Mouse (Mus musculus): ENCODE measurements around the gene Frmd4b. TPM values are rescaled to one million over a fixed set of nuclear protein-coding genes. Genes with fewer than 3 reads are reported as not detected.

Gene Frmd4b
- polyA plus RNA-seq, 1 experiment, result 14.3 TPM

GRCm38 (mm10) chr6:97582748-97583147, 34.6 kb downstream of the Frmd4b start:
- Histone ChIP-seq H3K4me1 (ENCODE audit: control insufficient read depth, insufficient read depth, insufficient read length) (no peaks in the 10 kb centered on the region), H3K36me3 (ENCODE audit: control insufficient read depth, insufficient read depth, low read length) (no peaks in the 10 kb centered on the region), H3K27ac (ENCODE audit: insufficient read depth, low read length) (no peak overlapping the region), H3K4me3 (ENCODE audit: extremely low read depth, insufficient read depth, insufficient read length) (no peak overlapping the region), H3K27me3 (ENCODE audit: control insufficient read depth, insufficient read depth, low read length) (no peaks in the 10 kb centered on the region)
- DNase-seq (ENCODE audit: low read depth in 1 of 2, low spot score in 2 of 2), result no peak
- TF ChIP-seq CTCF (IDR thresholded peaks at IDR 0.05; ENCODE audit: extremely low read depth, insufficient read depth, insufficient read length, insufficient replicate concordance) (no peak), POLR2A (IDR thresholded peaks at IDR 0.05; ENCODE audit: low read depth, low read length) (no peak)
- WGBS, result 85% methylated on average over 8 of the region's 8 CpGs

- no peak for DNase-seq (ENCODE audit: low read depth in 1 of 2, low spot score in 2 of 2)
- H3K27ac ChIP-seq (ENCODE audit: insufficient read depth, low read length), result no peak overlapping the region
- TF ChIP-seq POLR2A (IDR thresholded peaks at IDR 0.05; ENCODE audit: low read depth, low read length) (no peak), CTCF (IDR thresholded peaks at IDR 0.05; ENCODE audit: extremely low read depth, insufficient read depth, insufficient read length, insufficient replicate concordance) (no peak)
- H3K36me3 ChIP-seq (ENCODE audit: control insufficient read depth, insufficient read depth, low read length), result no peaks in the 10 kb centered on the region
- WGBS, result 95% methylated on average over 7 of the region's 7 CpGs
- no peak overlapping the region for H3K4me3 ChIP-seq (ENCODE audit: extremely low read depth, insufficient read depth, insufficient read length)
- no peaks in the 10 kb centered on the region for H3K27me3 ChIP-seq (ENCODE audit: control insufficient read depth, insufficient read depth, low read length)
- no peaks in the 10 kb centered on the region for H3K4me1 ChIP-seq (ENCODE audit: control insufficient read depth, insufficient read depth, insufficient read length)
Measured at GRCm38 (mm10) chr6:97581941-97582340, 35.4 kb downstream of the Frmd4b start.

- H3K27ac ChIP-seq (ENCODE audit: insufficient read depth, low read length), result no peak overlapping the region
- H3K4me1 ChIP-seq (ENCODE audit: control insufficient read depth, insufficient read depth, insufficient read length), result no peaks in the 10 kb centered on the region
- H3K27me3 ChIP-seq (ENCODE audit: control insufficient read depth, insufficient read depth, low read length), result no peaks in the 10 kb centered on the region
- no peaks in the 10 kb centered on the region for H3K36me3 ChIP-seq (ENCODE audit: control insufficient read depth, insufficient read depth, low read length)
- 89% methylated on average over 2 of the region's 2 CpGs for WGBS
- no peak overlapping the region for H3K4me3 ChIP-seq (ENCODE audit: extremely low read depth, insufficient read depth, insufficient read length)
- TF ChIP-seq POLR2A (IDR thresholded peaks at IDR 0.05; ENCODE audit: low read depth, low read length), result no peak
- TF ChIP-seq CTCF (IDR thresholded peaks at IDR 0.05; ENCODE audit: extremely low read depth, insufficient read depth, insufficient read length, insufficient replicate concordance), result no peak
- no peak for DNase-seq (ENCODE audit: low read depth in 1 of 2, low spot score in 2 of 2)
Measured at GRCm38 (mm10) chr6:97580479-97581030, 36.8 kb downstream of the Frmd4b start.

GRCm38 (mm10) chr6:97579704-97580103, 37.6 kb downstream of the Frmd4b start:
- no peak for DNase-seq (ENCODE audit: low read depth in 1 of 2, low spot score in 2 of 2)
- TF ChIP-seq CTCF (IDR thresholded peaks at IDR 0.05; ENCODE audit: extremely low read depth, insufficient read depth, insufficient read length, insufficient replicate concordance), result no peak
- Histone ChIP-seq H3K36me3 (ENCODE audit: control insufficient read depth, insufficient read depth, low read length) (no peaks in the 10 kb centered on the region), H3K27me3 (ENCODE audit: control insufficient read depth, insufficient read depth, low read length) (no peaks in the 10 kb centered on the region), H3K27ac (ENCODE audit: insufficient read depth, low read length) (no peak overlapping the region), H3K4me1 (ENCODE audit: control insufficient read depth, insufficient read depth, insufficient read length) (no peaks in the 10 kb centered on the region), H3K4me3 (ENCODE audit: extremely low read depth, insufficient read depth, insufficient read length) (no peak overlapping the region)
- 91% methylated on average over 4 of the region's 4 CpGs for WGBS

GRCm38 (mm10) chr6:97578210-97578609, 39.1 kb downstream of the Frmd4b start:
- WGBS, result 90% methylated on average over 7 of the region's 7 CpGs
- Histone ChIP-seq H3K4me3 (ENCODE audit: extremely low read depth, insufficient read depth, insufficient read length) (no peak overlapping the region), H3K27ac (ENCODE audit: insufficient read depth, low read length) (no peak overlapping the region), H3K36me3 (ENCODE audit: control insufficient read depth, insufficient read depth, low read length) (no peaks in the 10 kb centered on the region), H3K4me1 (ENCODE audit: control insufficient read depth, insufficient read depth, insufficient read length) (no peaks in the 10 kb centered on the region), H3K27me3 (ENCODE audit: control insufficient read depth, insufficient read depth, low read length) (no peaks in the 10 kb centered on the region)
- TF ChIP-seq CTCF (IDR thresholded peaks at IDR 0.05; ENCODE audit: extremely low read depth, insufficient read depth, insufficient read length, insufficient replicate concordance) (no peak), POLR2A (IDR thresholded peaks at IDR 0.05; ENCODE audit: low read depth, low read length) (no peak)
- DNase-seq (ENCODE audit: low read depth in 1 of 2, low spot score in 2 of 2), result no peak

- Histone ChIP-seq H3K36me3 (ENCODE audit: control insufficient read depth, insufficient read depth, low read length) (no peaks in the 10 kb centered on the region), H3K27me3 (ENCODE audit: control insufficient read depth, insufficient read depth, low read length) (no peaks in the 10 kb centered on the region), H3K4me1 (ENCODE audit: control insufficient read depth, insufficient read depth, insufficient read length) (no peaks in the 10 kb centered on the region), H3K27ac (ENCODE audit: insufficient read depth, low read length) (no peak overlapping the region), H3K4me3 (ENCODE audit: extremely low read depth, insufficient read depth, insufficient read length) (no peak overlapping the region)
- DNase-seq (ENCODE audit: low read depth in 1 of 2, low spot score in 2 of 2), result no peak
- TF ChIP-seq POLR2A (IDR thresholded peaks at IDR 0.05; ENCODE audit: low read depth, low read length) (no peak), CTCF (IDR thresholded peaks at IDR 0.05; ENCODE audit: extremely low read depth, insufficient read depth, insufficient read length, insufficient replicate concordance) (no peak)
- 67% methylated on average over 4 of the region's 4 CpGs for WGBS
Measured at GRCm38 (mm10) chr6:97577349-97577748, 40.0 kb downstream of the Frmd4b start.

- no peak overlapping the region for H3K4me3 ChIP-seq (ENCODE audit: extremely low read depth, insufficient read depth, insufficient read length)
- no peaks in the 10 kb centered on the region for H3K4me1 ChIP-seq (ENCODE audit: control insufficient read depth, insufficient read depth, insufficient read length)
- H3K27ac ChIP-seq (ENCODE audit: insufficient read depth, low read length), result no peak overlapping the region
- no peaks in the 10 kb centered on the region for H3K36me3 ChIP-seq (ENCODE audit: control insufficient read depth, insufficient read depth, low read length)
- DNase-seq (ENCODE audit: low read depth in 1 of 2, low spot score in 2 of 2), result no peak
- no peak for TF ChIP-seq POLR2A (IDR thresholded peaks at IDR 0.05; ENCODE audit: low read depth, low read length)
- TF ChIP-seq CTCF (IDR thresholded peaks at IDR 0.05; ENCODE audit: extremely low read depth, insufficient read depth, insufficient read length, insufficient replicate concordance), result no peak
- 68% methylated on average over 7 of the region's 7 CpGs for WGBS
- no peaks in the 10 kb centered on the region for H3K27me3 ChIP-seq (ENCODE audit: control insufficient read depth, insufficient read depth, low read length)
Measured at GRCm38 (mm10) chr6:97576565-97577346, 40.6 kb downstream of the Frmd4b start.
